Mouse (Mus musculus) urinary bladder, postnatal 14 days (tissue): ENCODE data around the gene Adcyap1r1.

Source experiments
- DNase-seq: peaks from one replicate; pipeline ENCODE4 v3.0.0; 2021; ENCODE audit warnings: low spot score

Gene Adcyap1r1

GRCm38 (mm10) chr6:55501061-55501460, 49.3 kb downstream of the Adcyap1r1 start:
- DNase-seq: no peak

GRCm38 (mm10) chr6:55502309-55502708, 50.5 kb downstream of the Adcyap1r1 start:
- DNase-seq: no peak

GRCm38 (mm10) chr6:55504797-55505488, 53.2 kb downstream of the Adcyap1r1 start:
- DNase-seq: peak; percentile 54

- no peak for DNase-seq
These were observed 54.7 kb downstream of the Adcyap1r1 start for GRCm38 (mm10) chr6:55506519-55506918.

GRCm38 (mm10) chr6:55509130-55509870, 57.5 kb downstream of the Adcyap1r1 start:
- DNase-seq: no peak

- peak; percentile 85 for DNase-seq
These were observed 59.7 kb downstream of the Adcyap1r1 start for GRCm38 (mm10) chr6:55511212-55512065.

GRCm38 (mm10) chr6:55512066-55512703, 60.4 kb downstream of the Adcyap1r1 start:
- DNase-seq: no peak

- DNase-seq: no peak
These were observed 61.7 kb downstream of the Adcyap1r1 start for GRCm38 (mm10) chr6:55513477-55513876.

- DNase-seq: peak; percentile 78
These were observed 67.9 kb downstream of the Adcyap1r1 start for GRCm38 (mm10) chr6:55519605-55520201.

- peak; percentile 35 for DNase-seq
These were observed 68.7 kb downstream of the Adcyap1r1 start for GRCm38 (mm10) chr6:55520237-55521095.

GRCm38 (mm10) chr6:55536469-55536868, 84.7 kb downstream of the Adcyap1r1 start:
- no peak for DNase-seq

- no peak for DNase-seq
These were observed 87.4 kb downstream of the Adcyap1r1 start for GRCm38 (mm10) chr6:55539196-55539595.

- no peak for DNase-seq
These were observed 90.6 kb downstream of the Adcyap1r1 start for GRCm38 (mm10) chr6:55542359-55542758.

- no peak for DNase-seq
These were observed 91.6 kb downstream of the Adcyap1r1 start for GRCm38 (mm10) chr6:55543345-55543744.

GRCm38 (mm10) chr6:55549211-55549610, 97.4 kb downstream of the Adcyap1r1 start:
- DNase-seq: no peak

- DNase-seq: no peak
These were observed 99.1 kb downstream of the Adcyap1r1 start for GRCm38 (mm10) chr6:55550926-55551325.
